ENCODE assay signal across 8 mouse cellular contexts in the genomic region with DNA sequence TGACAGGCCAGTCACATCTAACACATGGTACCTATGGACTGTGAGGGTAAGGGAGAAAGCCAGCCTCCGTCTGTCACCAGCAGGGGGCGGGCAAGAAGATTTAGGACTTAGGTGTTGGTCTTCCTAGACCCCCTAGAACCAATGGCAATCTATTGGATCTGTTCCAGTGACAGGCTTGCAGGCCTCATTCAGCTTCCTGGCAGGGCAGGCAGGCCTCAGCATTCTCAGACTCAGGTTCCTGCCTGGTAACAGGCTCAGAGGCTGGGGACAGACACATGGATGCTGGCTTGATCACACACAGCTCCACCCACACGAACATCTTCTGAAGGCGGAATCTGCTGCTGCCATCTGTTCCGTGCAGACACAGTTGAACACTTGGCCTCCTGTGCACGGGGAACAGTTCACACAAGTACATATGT. TPM values are rescaled to one million over a fixed set of nuclear protein-coding genes. Genes with fewer than 3 reads are reported as not detected.
A peak's percentile ranks its signal among the peaks of the same experiment; 100 is the strongest.
DNase-seq lines count a peak whose midpoint lies in the region; ATAC-seq and TF ChIP-seq lines count a peak whose summit lies in the region.

No protein-coding gene starts in this region.

- TF ChIP-seq POLR2A in CH12.LX (IDR thresholded peaks at IDR 0.05; ENCODE audit: low read depth, low read length) = no peak; the same call in 1 of the 2 replicates

- peak; percentile 79 for DNase-seq in CH12.LX (ENCODE audit: extremely low read depth)
- DNase-seq in adrenal gland, postnatal 36 days = peak; percentile 56 to 66
- DNase-seq in hindbrain, embryonic 10.5 days (ENCODE audit: low spot score) = peak; percentile 77
- peak; percentile 95 for DNase-seq in layer of hippocampus, adult 9-11 months
- DNase-seq in lung, embryonic 14.5 days = peak; percentile 79
- peak; percentile 85 to 87 for DNase-seq in right cerebral cortex, adult 2 months (ENCODE audit: low spot score in 2 of 2)

- TF ChIP-seq CTCF in CH12.LX (conservative IDR thresholded peaks at IDR 0.05 in 1 of 2, IDR thresholded peaks at IDR 0.05 in 1 of 2; ENCODE audit: low read depth in 2 of 2, low read length in 2 of 2) = peak; percentile 82 to 85
- peak; percentile 77 for TF ChIP-seq CTCF in lung, embryonic 14.5 days (IDR thresholded peaks at IDR 0.05; ENCODE audit: low read depth)

- WGBS in hindbrain, embryonic 10.5 days = 37% methylated on average over 6 of the region's 6 CpGs
- 34% methylated on average over 6 of the region's 6 CpGs for WGBS in lung, embryonic 14.5 days

- in situ Hi-C loops in CH12.LX (cut with MboI; ENCODE audit: low pct_ligation_motif_present, low pct_unique_long_range_greater_than_20kb, low sequenced_read_pairs) = loop anchor here (5.0 kb wide), 1 partner anchor 36 kb away; no protein-coding TSS in a partner anchor

- peak overlapping the region; percentile 60 for H3K27ac ChIP-seq in CH12.LX (ENCODE audit: insufficient read depth, low read depth)
- H3K27ac ChIP-seq in hindbrain, embryonic 10.5 days = peak overlapping the region; percentile 94
- H3K27ac ChIP-seq in lung, embryonic 14.5 days (ENCODE audit: low read depth) = peak overlapping the region; percentile 99

- no peaks in the 10 kb centered on the region for H3K27me3 ChIP-seq in CH12.LX (replicated peaks)
- H3K27me3 ChIP-seq in hindbrain, embryonic 10.5 days (ENCODE audit: insufficient read depth, poor library complexity, severe bottlenecking) = no peaks in the 10 kb centered on the region
- no peaks in the 10 kb centered on the region for H3K27me3 ChIP-seq in lung, embryonic 14.5 days (ENCODE audit: insufficient read depth, low read length)

- peaks cover 36 to 81% of the 10 kb centered on the region in 2 experiments for H3K4me1 ChIP-seq in CH12.LX (ENCODE audit: control insufficient read depth in 1 of 2, insufficient read depth in 2 of 2)
- H3K4me1 ChIP-seq in hindbrain, embryonic 10.5 days (replicated peaks) = peaks cover 85% of the 10 kb centered on the region
- peaks cover 21% of the 10 kb centered on the region for H3K4me1 ChIP-seq in lung, embryonic 14.5 days (ENCODE audit: insufficient read depth)

- H3K79me2 ChIP-seq in CH12.LX (replicated peaks; ENCODE audit: control insufficient read depth, extremely low read depth, insufficient read depth, poor library complexity, severe bottlenecking) = no peaks in the 10 kb centered on the region

- peak; percentile 23 for TF ChIP-seq RAD21 in CH12.LX (IDR thresholded peaks at IDR 0.05; ENCODE audit: low read depth, low read length)

- 0 out of 2 replicates have a peak overlapping the region, but pooled peaks have one; percentile 26 for H3K4me2 ChIP-seq in CH12.LX (ENCODE audit: insufficient read depth, low read depth, poor library complexity, severe bottlenecking)
- H3K4me2 ChIP-seq in lung, embryonic 14.5 days = peak overlapping the region; percentile 13; the same call in 1 of the 2 replicates

- peak; percentile 53 for ATAC-seq in erythroid progenitor cell, adult 5-6 weeks (replicated peaks; ENCODE audit: low FRiP score, poor library complexity, severe bottlenecking)
- ATAC-seq in lung, embryonic 14.5 days (ENCODE audit: insufficient read depth) = no peak
- no peak for ATAC-seq in monocyte, adult 5-6 weeks (replicated peaks; ENCODE audit: insufficient number of reproducible peaks, low FRiP score, low TSS enrichment, poor library complexity, severe bottlenecking)

- no peak overlapping the region for H3K9ac ChIP-seq in CH12.LX (ENCODE audit: insufficient read depth, low read depth)
- no peak overlapping the region for H3K9ac ChIP-seq in lung, embryonic 14.5 days

- TF ChIP-seq EP300 in CH12.LX (IDR thresholded peaks at IDR 0.05; ENCODE audit: low read length) = no peak

- H3K36me3 ChIP-seq in CH12.LX (replicated peaks in 1 of 2; ENCODE audit: control insufficient read depth in 1 of 2, insufficient read depth in 1 of 2, low read length in 1 of 2) = no peaks in the 10 kb centered on the region
- H3K36me3 ChIP-seq in hindbrain, embryonic 10.5 days = no peaks in the 10 kb centered on the region
- no peaks in the 10 kb centered on the region for H3K36me3 ChIP-seq in lung, embryonic 14.5 days (ENCODE audit: insufficient read depth)

- no peak overlapping the region for H3K4me3 ChIP-seq in CH12.LX (replicated peaks in 1 of 3; ENCODE audit: low read depth in 2 of 3, low read length in 2 of 3, poor library complexity in 1 of 3)
- 0 out of 2 replicates have a peak overlapping the region, but pooled peaks have one; percentile 6 for H3K4me3 ChIP-seq in hindbrain, embryonic 10.5 days
- no peak overlapping the region for H3K4me3 ChIP-seq in lung, embryonic 14.5 days (ENCODE audit: low read depth, low read length)

- dilution Hi-C loops in CH12.LX (cut with MboI; ENCODE audit: extremely low pct_ligation_motif_present, extremely low pct_unique_long_range_greater_than_20kb, low sequenced_read_pairs) = no loop called here

- H3K9me3 ChIP-seq in CH12.LX (replicated peaks; ENCODE audit: low read length) = no peaks in the 10 kb centered on the region
- H3K9me3 ChIP-seq in hindbrain, embryonic 10.5 days = no peaks in the 10 kb centered on the region
- H3K9me3 ChIP-seq in lung, embryonic 14.5 days (ENCODE audit: low read depth, low read length) = no peaks in the 10 kb centered on the region

TF ChIP-seq in CH12.LX, 34 proteins besides CTCF, POLR2A, EP300 and RAD21:
- TF ChIP-seq IRF4 (IDR thresholded peaks at IDR 0.05; ENCODE audit: low read depth, low read length) = no peak
- TF ChIP-seq HCFC1 (IDR thresholded peaks at IDR 0.05; ENCODE audit: low read depth, low read length) = no peak
- TF ChIP-seq MEF2A (IDR thresholded peaks at IDR 0.05; ENCODE audit: borderline replicate concordance, low read depth, low read length) = no peak
- TF ChIP-seq CHD1 (IDR thresholded peaks at IDR 0.05; ENCODE audit: low read depth, low read length) = no peak
- TF ChIP-seq SMC3 (IDR thresholded peaks at IDR 0.05; ENCODE audit: low read depth, low read length) = peak; percentile 66
- TF ChIP-seq GABPA (IDR thresholded peaks at IDR 0.05; ENCODE audit: insufficient replicate concordance, low read depth, low read length) = no peak
- TF ChIP-seq TCF12 (IDR thresholded peaks at IDR 0.05; ENCODE audit: low read depth, low read length) = no peak
- no peak for TF ChIP-seq RCOR1 (conservative IDR thresholded peaks at IDR 0.05; ENCODE audit: low read depth, low read length)
- no peak for TF ChIP-seq MAFK (IDR thresholded peaks at IDR 0.05; ENCODE audit: insufficient replicate concordance, low read length)
- no peak for TF ChIP-seq ZMIZ1 (IDR thresholded peaks at IDR 0.05; ENCODE audit: low read depth, low read length)
- peak; percentile 45; the same call in 1 of the 2 replicates for TF ChIP-seq MYC (IDR thresholded peaks at IDR 0.05; ENCODE audit: low read depth, low read length)
- no peak; the same call in 1 of the 2 replicates for TF ChIP-seq UBTF (IDR thresholded peaks at IDR 0.05; ENCODE audit: low read depth, low read length)
- no peak; the same call in 1 of the 2 replicates for TF ChIP-seq MXI1 (IDR thresholded peaks at IDR 0.05; ENCODE audit: low read depth, low read length)
- TF ChIP-seq TBP (conservative IDR thresholded peaks at IDR 0.05; ENCODE audit: low read depth, low read length) = no peak
- TF ChIP-seq E2F4 (IDR thresholded peaks at IDR 0.05; ENCODE audit: insufficient replicate concordance, low read depth, low read length) = no peak
- TF ChIP-seq ETS1 (conservative IDR thresholded peaks at IDR 0.05; ENCODE audit: low read depth, low read length) = 0 out of 2 replicates have a peak, but pooled peaks have one; percentile 6
- no peak for TF ChIP-seq ZNF384 (IDR thresholded peaks at IDR 0.05; ENCODE audit: low read depth, low read length)

RNA-seq across cellular contexts. Expression of a gene that starts 25.4 kb away (rescaled TPM):
- 2,835 and 3,525 TPM in 2 replicates for total RNA-seq in CH12.LX (2012; rRNA removed)
- 5,060 and 5,084 TPM in 2 replicates for total RNA-seq in CH12.LX (2014; rRNA removed)
- 4,957 and 5,324 TPM in 2 replicates for polyA plus RNA-seq in CH12.LX (2012; ENCODE audit: insufficient read length, low read depth)
- 100 to 1,000 TPM; 546 to 552 TPM for total RNA-seq in adrenal gland, postnatal 36 days (2021)
- total RNA-seq in erythroid progenitor cell, adult 5-6 weeks (2015; ENCODE audit: low replicate concordance) = 1,278 and 1,332 TPM in 2 replicates
- 1,012 and 1,167 TPM in 2 replicates for total RNA-seq in erythroid progenitor cell, adult 5-6 weeks (2017; ENCODE audit: low replicate concordance)
- 2,611 and 3,050 TPM in 2 replicates for polyA plus RNA-seq in hindbrain, embryonic 10.5 days (2016; fragmentation: Nextera tagmentation; extraction: Ambion mirVana)
- polyA plus RNA-seq in lung, embryonic 14.5 days (2014; fragmentation: Nextera tagmentation; extraction: Ambion mirVana) = 3,453 and 3,547 TPM in 2 replicates
- total RNA-seq in monocyte, adult 5-6 weeks (2017) = 2,048 to 2,960 TPM (median 2,606 TPM) in 3 replicates
